Mouse (Mus musculus) stomach, postnatal 0 days (tissue): Measurements from ENCODE around the gene Chit1.

Source experiments
- CTCF ChIP-seq: IDR thresholded peaks from 2 replicates; pipeline ENCODE4 v1.5.1; 2016; ENCODE audit warnings: antibody characterized with exemption, low read depth, mild to moderate bottlenecking, moderate library complexity
- EP300 ChIP-seq: optimal IDR thresholded peaks from 2 replicates; pipeline ENCODE3; 2016; ENCODE audit warnings: antibody characterized with exemption

DNA sequence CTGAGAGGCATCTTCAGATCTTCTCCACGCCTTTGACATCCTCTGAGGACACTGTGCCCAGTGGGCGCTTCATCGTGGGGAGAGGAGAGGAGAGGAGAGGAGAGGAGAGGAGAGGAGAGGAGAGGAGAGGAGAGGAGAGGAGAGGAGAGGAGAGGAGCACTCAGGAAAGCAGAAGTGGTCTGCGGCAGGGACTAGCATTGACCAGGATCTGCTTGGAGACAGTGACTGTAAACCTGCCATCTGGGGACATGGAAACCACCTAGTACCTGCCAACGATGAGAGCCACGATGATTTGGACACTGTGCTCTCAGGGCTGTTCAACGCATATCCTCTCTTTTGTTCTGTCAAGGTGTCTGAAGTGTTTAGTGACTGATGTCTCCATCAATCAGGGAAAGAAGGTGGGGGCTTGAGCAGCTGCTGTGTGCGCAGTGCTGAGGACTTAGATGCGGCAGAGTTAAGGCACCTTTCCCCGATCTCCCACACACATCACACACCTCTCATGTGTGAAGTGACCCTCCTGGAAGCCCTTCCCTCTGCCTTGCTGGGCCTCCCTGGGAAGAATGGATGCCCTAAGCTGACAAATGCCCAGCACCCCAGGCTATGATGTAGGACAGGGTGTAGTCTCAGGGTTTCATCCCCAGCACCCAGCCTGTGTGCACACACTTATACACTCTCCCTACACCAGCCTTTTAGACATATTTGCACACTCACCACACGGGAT, 5.8 kb upstream of the Chit1 start:
- TF ChIP-seq CTCF (no peak), EP300 (no peak)
